Mouse (Mus musculus) stomach, postnatal 0 days (tissue): ENCODE measurements around the gene Zfp626.
"Not testable (repeated sequence)": the region's sequence is repeated elsewhere in the genome, so short reads cannot be mapped to it uniquely, and the experiment has no call there.

Source experiments
- CTCF ChIP-seq: IDR thresholded peaks from 2 replicates; pipeline ENCODE4 v1.5.1; 2016; ENCODE audit warnings: antibody characterized with exemption, low read depth, mild to moderate bottlenecking, moderate library complexity
- EP300 ChIP-seq: optimal IDR thresholded peaks from 2 replicates; pipeline ENCODE3; 2016; ENCODE audit warnings: antibody characterized with exemption

DNA sequence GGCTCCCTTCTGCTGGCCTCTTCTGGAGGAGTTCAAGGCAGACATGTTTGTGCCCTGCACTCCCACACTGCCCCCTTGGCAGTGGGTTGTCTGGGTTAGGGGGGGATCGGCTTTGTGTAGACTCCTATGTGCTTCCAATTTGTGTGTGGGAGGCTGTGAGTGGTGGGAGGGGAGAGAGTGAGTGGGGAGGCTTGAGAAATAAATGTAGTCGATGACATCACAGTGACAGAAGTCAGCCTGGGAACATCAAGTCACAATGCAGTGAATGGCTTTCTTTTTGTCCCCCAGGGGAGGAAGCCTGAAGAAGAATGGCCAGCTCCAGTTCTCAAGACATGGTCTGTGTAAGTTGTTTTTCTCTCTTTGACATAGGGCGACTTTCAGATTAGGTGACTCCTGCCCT, at the start of gene Zfp626:
- TF ChIP-seq CTCF, EP300: not testable (repeated sequence)
